Mouse (Mus musculus) midbrain, embryonic 11.5 days (tissue): ENCODE results near the gene Sema6d. TPM values are rescaled to one million over a fixed set of nuclear protein-coding genes. Genes with fewer than 3 reads are reported as not detected.
A peak's percentile ranks its signal among the peaks of the same experiment; 100 is the strongest.

Experiments used
- ATAC-seq: fragments of 200-750 bp; cut with Nextera tagmentation; 2 replicates; pipeline ENCODE4 v1.8.0; 2017; ENCODE audit warnings: moderate TSS enrichment, moderate library complexity; ENCODE audit not compliant: low FRiP score
- DNase-seq: peaks from one replicate; pipeline ENCODE4 v3.0.0; 2015; ENCODE audit warnings: low spot score; ENCODE audit errors: missing footprints
- H3K27ac ChIP-seq: fragments of 300-500 bp; sonication (generic); 2 replicates; pipeline ENCODE4 v1.5.1; 2014; ENCODE audit warnings: low read depth, low read length
- H3K27me3 ChIP-seq: fragments of 300-500 bp; sonication (generic); 2 replicates; pipeline ENCODE4 v1.6.1; 2014; ENCODE audit warnings: mild to moderate bottlenecking, low read length, moderate library complexity, mixed read lengths; ENCODE audit not compliant: control insufficient read depth, insufficient read depth
- H3K36me3 ChIP-seq: fragments of 300-500 bp; sonication (generic); 2 replicates; pipeline ENCODE4 v1.6.1; 2014; ENCODE audit warnings: mild to moderate bottlenecking, low read length, moderate library complexity, mixed read lengths; ENCODE audit not compliant: control insufficient read depth, insufficient read depth
- H3K4me1 ChIP-seq: fragments of 300-500 bp; sonication (generic); 2 replicates; pipeline ENCODE4 v1.6.1; 2014; ENCODE audit warnings: low read length; ENCODE audit not compliant: control insufficient read depth, insufficient read depth
- H3K4me2 ChIP-seq: fragments of 300-500 bp; sonication (generic); 2 replicates; pipeline ENCODE4 v1.6.1; 2014; ENCODE audit warnings: mild to moderate bottlenecking, moderate library complexity
- H3K4me3 ChIP-seq: fragments of 300-500 bp; sonication (generic); 2 replicates; pipeline ENCODE4 v1.5.1; 2014; ENCODE audit warnings: low read depth, low read length
- H3K9ac ChIP-seq: fragments of 300-500 bp; sonication (generic); 2 replicates; pipeline ENCODE4 v1.6.1; 2014; ENCODE audit warnings: low read length
- H3K9me3 ChIP-seq: fragments of 300-500 bp; sonication (generic); 2 replicates; pipeline ENCODE4 v1.6.1; 2016; ENCODE audit warnings: low read length; ENCODE audit not compliant: control insufficient read depth
- WGBS: fragments of 180-500 bp; shearing (Covaris S2); extraction: QIAGEN DNeasy Blood & Tissue Kit; methylation state at CpG from one replicate; pipeline ENCODE4 v1.1.7; 2014; 5-methylcytosine and 5-hydroxymethylcytosine counted together
- polyA plus RNA-seq: library from polyadenylated mRNA; unstranded; fragments of >200 nt; fragmentation: Nextera tagmentation; extraction: Ambion mirVana; gene quantifications from 2 replicates; pipeline ENCODE4 v1.2.1, GENCODE M21; 2014

Gene Sema6d
- polyA plus RNA-seq, 1 experiment from 2014 or later = 11.1 TPM

GRCm38 (mm10) chr2:124635271-124635865 is 545.6 kb downstream of the Sema6d start:
- DNase-seq (no peak), ATAC-seq (no peak; the same call in 1 of the 2 replicates)
- Histone ChIP-seq H3K9ac (no peak overlapping the region), H3K27me3 (no peaks in the 10 kb centered on the region), H3K4me3 (no peak overlapping the region), H3K36me3 (no peaks in the 10 kb centered on the region), H3K4me2 (no peak overlapping the region), H3K27ac (no peak overlapping the region), H3K9me3 (no peaks in the 10 kb centered on the region), H3K4me1 (peaks cover 17% of the 10 kb centered on the region)
- 35% methylated on average over 8 of the region's 8 CpGs for WGBS

- 34% methylated on average over 4 of the region's 4 CpGs for WGBS
These were observed 547.3 kb downstream of the Sema6d start for GRCm38 (mm10) chr2:124637080-124637479.

GRCm38 (mm10) chr2:124639221-124639963 is 549.6 kb downstream of the Sema6d start:
- Histone ChIP-seq H3K9me3 (no peaks in the 10 kb centered on the region), H3K36me3 (no peaks in the 10 kb centered on the region), H3K4me3 (no peak overlapping the region), H3K27me3 (no peaks in the 10 kb centered on the region), H3K27ac (no peak overlapping the region), H3K4me1 (peaks cover 21% of the 10 kb centered on the region), H3K9ac (no peak overlapping the region), H3K4me2 (no peak overlapping the region)
- ATAC-seq (peak; percentile 49; the same call in 1 of the 2 replicates), DNase-seq (peak; percentile 85)
- WGBS = 36% methylated on average over 5 of the region's 5 CpGs

More at GRCm38 (mm10) chr2:124637080-124637479, 547.3 kb downstream of the Sema6d start:
- Histone ChIP-seq H3K4me1 (peaks cover 21% of the 10 kb centered on the region), H3K9ac (no peak overlapping the region), H3K27me3 (no peaks in the 10 kb centered on the region), H3K36me3 (no peaks in the 10 kb centered on the region), H3K4me3 (no peak overlapping the region), H3K9me3 (no peaks in the 10 kb centered on the region), H3K4me2 (no peak overlapping the region), H3K27ac (no peak overlapping the region)
- no peak for DNase-seq
- no peak for ATAC-seq

GRCm38 (mm10) chr2:124640500-124641193 is 550.9 kb downstream of the Sema6d start:
- Histone ChIP-seq H3K4me1 (peaks cover 14% of the 10 kb centered on the region; the same call in 1 of the 2 replicates), H3K9ac (no peak overlapping the region), H3K9me3 (no peaks in the 10 kb centered on the region), H3K4me2 (no peak overlapping the region), H3K36me3 (no peaks in the 10 kb centered on the region), H3K27ac (no peak overlapping the region), H3K27me3 (no peaks in the 10 kb centered on the region), H3K4me3 (no peak overlapping the region)
- 42% methylated on average over 6 of the region's 6 CpGs for WGBS
- ATAC-seq = no peak
- no peak for DNase-seq

GRCm38 (mm10) chr2:124641194-124641558 is 551.4 kb downstream of the Sema6d start:
- H3K36me3 ChIP-seq = no peaks in the 10 kb centered on the region
- ATAC-seq (no peak), DNase-seq (no peak)
- peaks cover 14% of the 10 kb centered on the region; the same call in 1 of the 2 replicates for H3K4me1 ChIP-seq
- no peak overlapping the region for H3K4me2 ChIP-seq
- H3K9me3 ChIP-seq = no peaks in the 10 kb centered on the region
- H3K9ac ChIP-seq = no peak overlapping the region
- WGBS = 30% methylated on average over 5 of the region's 5 CpGs
- no peaks in the 10 kb centered on the region for H3K27me3 ChIP-seq
- no peak overlapping the region for H3K27ac ChIP-seq
- H3K4me3 ChIP-seq = no peak overlapping the region

GRCm38 (mm10) chr2:124642131-124642530 is 552.4 kb downstream of the Sema6d start:
- no peaks in the 10 kb centered on the region for H3K36me3 ChIP-seq
- H3K9ac ChIP-seq = no peak overlapping the region
- H3K4me1 ChIP-seq = peaks cover 14% of the 10 kb centered on the region; the same call in 1 of the 2 replicates
- ATAC-seq = no peak
- H3K27ac ChIP-seq = no peak overlapping the region
- DNase-seq = no peak
- H3K4me2 ChIP-seq = no peak overlapping the region
- no peak overlapping the region for H3K4me3 ChIP-seq
- no peaks in the 10 kb centered on the region for H3K9me3 ChIP-seq
- no peaks in the 10 kb centered on the region for H3K27me3 ChIP-seq
- 74% methylated on average over 3 of the region's 3 CpGs for WGBS

GRCm38 (mm10) chr2:124650609-124651008 is 560.8 kb downstream of the Sema6d start:
- no peak overlapping the region for H3K27ac ChIP-seq
- no peaks in the 10 kb centered on the region for H3K36me3 ChIP-seq
- H3K4me2 ChIP-seq = no peak overlapping the region
- H3K4me3 ChIP-seq = no peak overlapping the region
- ATAC-seq (no peak), DNase-seq (no peak)
- no peaks in the 10 kb centered on the region for H3K9me3 ChIP-seq
- 87% methylated on average over 2 of the region's 2 CpGs for WGBS
- H3K27me3 ChIP-seq = no peaks in the 10 kb centered on the region
- H3K9ac ChIP-seq = no peak overlapping the region
- no peaks in the 10 kb centered on the region for H3K4me1 ChIP-seq

GRCm38 (mm10) chr2:124651146-124651545 is 561.4 kb downstream of the Sema6d start:
- WGBS = 88% methylated on average over 5 of the region's 5 CpGs
- Histone ChIP-seq H3K9ac (no peak overlapping the region), H3K4me2 (no peak overlapping the region), H3K36me3 (no peaks in the 10 kb centered on the region), H3K9me3 (no peaks in the 10 kb centered on the region), H3K27ac (no peak overlapping the region), H3K4me1 (no peaks in the 10 kb centered on the region), H3K27me3 (no peaks in the 10 kb centered on the region), H3K4me3 (no peak overlapping the region)
- DNase-seq (no peak), ATAC-seq (no peak)

GRCm38 (mm10) chr2:124653161-124653560 is 563.4 kb downstream of the Sema6d start:
- Histone ChIP-seq H3K27me3 (no peaks in the 10 kb centered on the region), H3K9ac (no peak overlapping the region), H3K9me3 (no peaks in the 10 kb centered on the region), H3K27ac (no peak overlapping the region), H3K4me1 (no peaks in the 10 kb centered on the region), H3K36me3 (no peaks in the 10 kb centered on the region), H3K4me3 (no peak overlapping the region), H3K4me2 (no peak overlapping the region)
- DNase-seq = no peak
- 95% methylated on average over 7 of the region's 7 CpGs for WGBS
- ATAC-seq = no peak
